Mouse (Mus musculus): ENCODE measurements at regions not wholly inside any gene's neighbourhood (a gene's known extent, or its start where the extent isn't known, plus 50 kb on each side); places are given as distances from the start of the nearest gene placed in this dataset.

GRCm38 (mm10) chr17:80785049-80785448 lies 56.8 kb upstream of the Map4k3 start:
- TF ChIP-seq POLR2A (IDR thresholded peaks at IDR 0.05; ENCODE audit: insufficient read depth, low read depth, low read length) (no peak), CTCF (IDR thresholded peaks at IDR 0.05) (no peak), EP300 (IDR thresholded peaks at IDR 0.05; ENCODE audit: insufficient read depth, low read depth, low read length) (no peak)

Measured in heart, adult 2 months (tissue).